Mouse (Mus musculus) heart, postnatal 25 days (tissue): ENCODE data around the gene Thbs3. TPM values are rescaled to one million over a fixed set of nuclear protein-coding genes. Genes with fewer than 3 reads are reported as not detected.
"Not testable (repeated sequence)": the region's sequence is repeated elsewhere in the genome, so short reads cannot be mapped to it uniquely, and the experiment has no call there.

Source experiments
- DNase-seq: peaks from one replicate; pipeline ENCODE4 v3.0.0; 2022; ENCODE audit warnings: low spot score
- intact Hi-C: fragments of 180-260 bp; cut with DNase I; formaldehyde crosslinking; loops from one replicate; pipeline ENCODE4 v1.15.1; 2025
- total RNA-seq, 2 experiments: library from RNA; stranded (reverse); gene quantifications; 2 replicates each; pipeline ENCODE4 v1.2.3; 2021

Gene Thbs3
- total RNA-seq, 2 experiments from 2014 or later, result 6.1 to 7.2 TPM

DNA sequence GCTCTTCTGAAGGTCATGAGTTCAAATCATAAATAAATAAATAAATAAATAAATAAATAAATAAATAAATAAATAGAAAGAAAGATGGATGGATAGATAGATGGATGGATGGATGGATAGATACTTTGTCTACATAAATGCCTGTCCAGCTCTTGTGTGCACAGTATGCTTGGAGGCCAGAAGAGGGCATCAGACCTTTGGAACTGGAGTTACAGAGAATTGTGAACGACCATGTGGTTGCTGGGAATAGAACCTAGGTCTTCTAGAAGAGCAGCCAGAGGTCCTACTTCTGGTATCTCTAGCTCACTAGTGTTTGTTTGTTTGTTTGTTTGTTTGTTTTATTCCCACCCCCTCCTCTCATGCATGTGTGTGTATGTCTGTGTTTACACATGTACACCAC is 21.6 kb upstream of the Thbs3 start:
- DNase-seq, result no peak
- intact Hi-C loops, result no loop called here

DNA sequence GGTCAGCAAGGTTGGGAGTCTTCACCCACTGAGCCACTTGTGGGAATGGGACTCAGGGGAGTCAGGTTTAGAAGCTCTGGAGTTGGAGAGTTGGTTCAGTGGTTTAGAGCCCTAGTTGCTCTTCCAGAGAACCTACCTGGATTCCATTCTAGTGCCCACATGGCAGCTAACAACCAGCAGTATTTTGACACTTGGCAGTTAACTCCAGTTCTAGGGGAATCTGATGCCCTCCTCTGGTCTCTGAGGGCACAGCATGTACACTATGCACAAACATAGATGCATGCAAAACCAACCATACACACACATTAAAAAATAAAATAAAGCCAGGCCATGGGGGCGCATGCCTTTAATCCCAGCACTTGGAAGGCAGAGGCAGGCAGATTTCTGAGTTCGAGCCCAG is 21.1 kb upstream of the Thbs3 start:
- intact Hi-C loops, result no loop called here
- DNase-seq, result no peak

DNA sequence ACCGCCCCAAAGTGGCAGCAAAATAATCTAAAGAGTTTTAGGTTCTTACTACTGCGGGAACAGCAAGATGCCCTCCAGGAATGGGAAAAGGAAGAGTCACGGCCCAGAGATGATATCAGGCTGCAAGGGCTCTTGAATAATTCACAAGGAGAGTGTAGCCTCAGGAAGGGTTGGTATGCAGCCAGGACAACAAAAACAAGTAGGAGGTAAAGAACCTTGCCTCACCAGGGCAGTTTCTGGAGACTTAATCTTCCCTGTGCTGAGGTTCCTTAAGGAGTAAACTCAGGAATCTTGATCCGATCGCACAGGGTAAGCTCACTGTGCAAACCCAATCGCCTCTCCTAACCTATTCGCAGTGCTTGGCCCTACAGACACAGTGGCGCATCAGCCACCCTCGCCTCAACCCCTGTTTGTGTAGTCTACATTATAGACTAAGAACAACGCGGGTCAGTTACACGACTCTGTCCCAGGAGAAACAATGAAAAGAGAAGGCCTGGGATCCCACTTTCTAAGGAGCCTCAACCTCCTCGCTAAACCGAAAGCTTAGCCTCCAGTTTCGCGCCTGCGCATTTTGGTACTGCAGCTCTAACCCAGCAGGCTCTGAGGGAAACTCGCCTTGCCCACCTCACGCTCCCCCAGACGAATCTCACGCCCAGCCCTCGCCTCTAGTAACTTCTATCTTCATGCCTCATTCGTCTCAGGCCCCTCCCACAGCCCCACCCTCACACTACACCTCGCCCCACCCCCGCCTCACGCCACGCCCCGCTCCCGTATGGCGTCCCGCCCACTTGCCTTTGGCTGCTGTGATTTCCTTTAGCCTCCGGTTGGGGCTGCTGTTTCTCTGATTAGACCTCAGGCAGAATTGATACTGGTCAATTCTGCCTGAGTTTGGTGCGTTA is 18.8 kb upstream of the Thbs3 start:
- peak; percentile 79 for DNase-seq
- intact Hi-C loops, result loop anchor here (2.0 kb wide), 1 partner anchor 19 kb away; the partner anchor contains the start of gene Thbs3

DNA sequence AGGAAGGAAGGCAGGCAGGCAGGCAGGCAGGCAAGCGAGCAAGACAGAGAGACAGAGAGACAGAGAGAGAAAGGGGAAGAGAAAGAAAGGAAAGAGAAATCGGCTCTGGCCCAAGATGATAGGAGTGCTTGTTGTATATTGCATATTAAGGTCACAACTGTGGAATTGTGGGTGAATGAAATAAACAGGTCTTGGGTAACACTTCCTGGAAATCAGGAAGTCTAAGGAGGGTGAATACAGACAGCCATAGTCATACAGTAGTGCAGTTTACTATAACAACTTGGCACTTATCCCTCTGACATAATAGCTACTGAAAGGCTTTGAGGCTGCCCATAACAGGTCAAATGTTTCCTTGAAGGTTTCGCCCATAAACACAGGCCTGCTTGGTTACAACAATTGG is 15.1 kb upstream of the Thbs3 start:
- intact Hi-C loops, result no loop called here
- DNase-seq, result no peak

DNA sequence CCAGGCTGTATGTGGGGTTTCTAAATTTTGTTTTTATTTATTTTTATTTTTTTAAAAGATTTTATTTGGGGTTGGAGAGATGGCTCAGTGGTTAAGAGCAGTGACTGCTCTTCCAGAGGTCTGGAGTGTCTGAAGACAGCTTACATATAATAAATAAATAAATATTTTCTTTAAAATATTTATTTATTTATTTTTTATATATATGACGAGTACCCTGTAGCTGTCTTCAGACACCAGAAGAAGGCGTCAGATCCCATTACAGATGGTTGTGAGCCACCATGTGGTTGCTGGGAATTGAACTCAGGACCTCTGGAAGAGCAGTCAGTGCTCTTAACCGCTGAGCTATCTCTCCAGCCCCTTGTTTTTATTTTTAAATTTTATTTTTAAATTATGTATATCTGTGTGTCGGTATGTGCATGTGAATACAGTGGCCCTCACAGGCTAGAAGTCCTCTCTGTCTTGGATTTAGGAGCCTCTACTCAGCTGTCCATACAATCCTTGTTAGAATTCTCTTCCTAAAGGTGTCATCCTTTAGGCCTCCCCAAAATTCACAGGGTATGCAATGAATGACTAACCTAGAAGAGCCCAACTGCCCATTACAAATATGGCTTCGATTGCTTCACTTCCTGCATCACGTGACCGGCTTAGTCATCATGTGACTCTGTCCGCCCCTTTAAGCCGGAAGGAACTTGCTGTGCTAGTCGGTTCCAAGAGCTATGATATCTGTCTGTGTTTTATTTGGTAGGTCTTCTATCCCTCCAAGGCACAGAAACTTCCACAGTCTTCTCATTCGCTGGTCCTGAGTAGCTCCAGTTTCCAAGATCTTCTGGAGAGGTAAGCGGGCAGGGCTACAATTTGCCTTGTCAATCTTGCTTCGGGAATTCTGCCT is 12.5 kb upstream of the Thbs3 start, which contains the start of gene Gba:
TSS of gene Gba (plus strand) at position 676 of the 889 bp plus-strand sequence.
- intact Hi-C loops, result no loop called here
- peak; percentile 61 for DNase-seq

DNA sequence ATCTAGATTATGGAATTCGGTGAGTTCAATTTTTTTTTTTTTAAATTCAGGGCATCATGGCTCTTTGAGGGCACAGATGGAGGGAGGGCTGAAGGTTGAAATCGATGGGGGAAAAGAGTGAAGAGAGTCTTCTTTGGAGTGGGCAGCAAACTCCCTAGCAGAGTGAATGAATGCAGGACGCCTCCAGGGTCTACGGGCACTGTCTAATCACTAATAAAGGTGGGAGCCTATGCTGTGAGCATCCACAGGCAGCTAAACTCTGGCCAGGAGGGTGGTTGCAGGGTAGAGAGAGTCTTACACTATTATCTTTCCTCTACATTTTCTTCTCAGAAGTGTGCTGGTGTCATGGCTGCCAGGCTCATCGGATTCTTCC is 11.9 kb upstream of the Thbs3 start:
- intact Hi-C loops, result no loop called here
- DNase-seq, result no peak

DNA sequence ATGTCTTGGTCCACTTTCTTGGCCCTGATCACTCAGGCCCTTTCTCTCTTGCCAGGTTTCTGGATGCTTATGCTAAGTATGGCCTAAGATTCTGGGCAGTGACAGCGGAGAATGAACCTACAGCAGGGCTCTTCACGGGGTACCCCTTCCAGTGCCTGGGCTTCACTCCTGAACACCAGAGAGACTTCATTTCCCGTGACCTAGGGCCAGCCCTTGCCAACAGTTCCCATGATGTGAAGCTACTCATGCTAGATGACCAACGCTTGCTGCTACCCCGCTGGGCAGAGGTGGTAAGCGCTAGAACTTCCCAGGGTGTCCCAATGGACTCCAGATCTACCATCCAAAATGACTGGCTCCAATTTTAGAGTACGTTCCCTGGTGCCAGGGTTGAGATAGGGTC is 8.9 kb upstream of the Thbs3 start:
- intact Hi-C loops, result no loop called here

DNA sequence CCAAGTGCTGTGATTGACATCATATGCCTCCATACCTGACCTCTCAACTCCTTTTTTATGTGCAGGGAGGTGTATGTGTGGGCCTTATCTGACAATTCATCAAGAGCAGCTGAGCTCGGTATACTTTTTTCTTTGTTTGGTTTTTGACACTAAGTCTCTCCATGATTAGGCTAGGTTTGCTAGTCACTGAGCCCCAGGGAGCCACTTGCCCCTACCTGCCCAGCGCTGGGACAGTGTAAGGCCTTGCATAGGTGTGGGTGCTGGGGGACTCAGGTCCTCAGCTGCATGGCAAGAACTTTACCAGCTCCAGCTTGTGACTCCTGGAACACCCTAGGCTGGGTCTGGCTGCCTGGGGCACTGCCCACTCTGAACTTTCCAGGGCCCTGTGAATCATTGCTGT is 8.3 kb upstream of the Thbs3 start:
- no peak for DNase-seq

More for the DNA sequence above, 8.9 kb upstream of the Thbs3 start:
- no peak for DNase-seq

DNA sequence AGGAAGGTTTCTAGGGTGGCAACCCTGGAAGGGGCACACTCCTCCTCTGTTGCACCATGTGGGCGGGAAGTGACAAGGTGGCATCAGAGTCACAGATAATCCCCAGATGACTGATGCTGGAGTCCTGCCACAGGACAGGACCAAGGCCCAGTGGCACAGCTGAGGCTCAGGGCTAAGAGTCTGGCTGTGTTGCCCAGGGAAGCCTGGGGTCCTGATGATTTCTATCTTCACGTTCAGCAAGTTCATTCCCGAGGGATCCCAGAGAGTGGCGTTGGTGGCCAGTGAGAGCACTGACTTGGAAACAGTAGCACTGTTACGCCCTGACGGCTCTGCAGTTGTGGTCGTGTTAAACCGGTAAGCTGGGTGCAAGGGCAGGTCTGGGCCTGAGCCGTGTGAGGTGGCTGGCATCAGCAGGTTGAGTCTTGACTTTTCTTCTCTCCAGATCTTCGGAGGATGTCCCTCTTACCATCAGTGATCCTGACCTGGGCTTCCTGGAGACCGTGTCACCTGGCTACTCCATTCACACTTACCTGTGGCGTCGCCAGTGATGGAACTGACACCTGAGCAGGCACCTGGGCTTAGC is 6.8 kb upstream of the Thbs3 start:
- intact Hi-C loops, result no loop called here
- DNase-seq, result no peak

More for the DNA sequence above, 8.3 kb upstream of the Thbs3 start:
- intact Hi-C loops, result no loop called here

DNA sequence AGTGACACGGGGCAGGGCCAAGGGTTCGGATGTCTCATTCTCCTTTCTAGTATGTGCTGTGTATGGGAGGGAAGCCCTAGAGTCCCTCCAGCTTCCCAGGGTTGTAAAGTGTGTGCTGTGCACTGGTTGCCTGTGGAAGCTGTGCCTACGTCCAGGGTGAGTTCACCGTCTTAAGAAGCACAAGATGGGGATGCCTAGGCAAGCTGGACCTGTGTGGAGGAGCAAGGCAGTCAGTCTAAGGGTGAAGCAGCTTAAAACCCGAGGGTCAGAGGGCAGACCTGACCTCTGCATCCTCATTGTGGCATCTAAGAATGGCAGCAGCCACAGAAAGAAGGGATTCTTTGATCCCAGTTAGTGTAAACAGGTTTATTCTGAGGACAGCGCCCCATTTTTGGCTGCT is 6.2 kb upstream of the Thbs3 start:
- intact Hi-C loops, result no loop called here
- no peak for DNase-seq

DNA sequence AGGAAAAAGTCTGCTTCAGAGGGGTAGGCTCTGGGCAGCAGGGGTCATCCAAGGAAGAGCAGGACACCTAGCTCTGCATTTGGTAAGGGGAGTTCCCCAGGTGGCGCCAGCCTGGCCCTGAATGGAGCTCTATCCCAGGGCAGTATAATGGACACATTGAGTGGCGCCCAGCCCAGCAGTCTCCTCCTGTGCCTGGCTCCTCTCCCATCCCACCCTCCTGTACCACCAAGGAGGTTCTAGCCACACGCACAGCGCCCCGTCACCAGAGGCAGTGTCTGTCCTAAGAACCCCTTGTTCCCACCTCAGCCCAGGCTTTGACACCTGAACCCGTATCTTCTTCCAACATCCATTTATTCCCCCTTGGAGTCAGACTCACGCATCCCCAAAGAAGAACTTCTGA is 5.2 kb upstream of the Thbs3 start:
- no peak for DNase-seq
- intact Hi-C loops, result no loop called here

DNA sequence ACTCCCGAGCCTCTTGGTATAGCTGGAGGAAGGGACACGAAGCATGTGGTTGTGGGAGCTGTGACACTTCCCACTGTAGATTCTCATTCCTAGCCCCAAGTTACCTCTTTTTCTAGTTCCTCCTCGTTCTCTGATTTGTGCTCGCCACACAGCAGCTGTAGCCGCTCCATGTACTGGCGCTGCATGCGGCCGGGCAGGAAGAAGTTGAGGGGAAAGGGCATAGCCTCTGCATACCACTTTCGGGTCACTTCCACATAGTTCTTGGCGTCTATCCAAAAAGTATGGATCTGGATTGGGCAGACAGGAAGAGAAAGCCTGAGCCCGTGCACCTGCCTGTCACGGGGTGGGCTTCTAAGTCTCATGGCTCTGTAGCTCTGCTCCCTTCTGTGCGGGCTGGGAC is 4.8 kb upstream of the Thbs3 start:
- intact Hi-C loops, result no loop called here
- no peak for DNase-seq

DNA sequence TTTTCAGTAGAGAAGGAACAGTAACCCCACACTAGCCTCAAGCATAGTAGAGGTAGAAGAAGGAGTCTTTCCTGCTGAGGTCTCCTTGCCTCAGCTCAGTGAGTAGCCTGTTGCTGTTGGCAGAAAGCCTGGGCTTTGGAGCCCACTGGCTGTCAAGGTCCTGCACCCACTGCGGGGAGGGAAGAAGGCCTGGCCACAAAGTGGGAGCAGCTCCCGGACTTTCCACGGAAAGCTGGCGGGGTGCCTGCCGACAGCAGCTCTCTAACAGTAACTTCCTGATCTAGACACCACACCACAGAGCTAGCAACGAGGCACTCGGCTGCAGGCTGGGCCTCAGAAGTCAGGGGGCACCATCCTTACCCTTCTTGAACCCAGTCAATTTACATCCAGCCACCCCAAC is 4.2 kb upstream of the Thbs3 start:
- DNase-seq, result no peak

DNA sequence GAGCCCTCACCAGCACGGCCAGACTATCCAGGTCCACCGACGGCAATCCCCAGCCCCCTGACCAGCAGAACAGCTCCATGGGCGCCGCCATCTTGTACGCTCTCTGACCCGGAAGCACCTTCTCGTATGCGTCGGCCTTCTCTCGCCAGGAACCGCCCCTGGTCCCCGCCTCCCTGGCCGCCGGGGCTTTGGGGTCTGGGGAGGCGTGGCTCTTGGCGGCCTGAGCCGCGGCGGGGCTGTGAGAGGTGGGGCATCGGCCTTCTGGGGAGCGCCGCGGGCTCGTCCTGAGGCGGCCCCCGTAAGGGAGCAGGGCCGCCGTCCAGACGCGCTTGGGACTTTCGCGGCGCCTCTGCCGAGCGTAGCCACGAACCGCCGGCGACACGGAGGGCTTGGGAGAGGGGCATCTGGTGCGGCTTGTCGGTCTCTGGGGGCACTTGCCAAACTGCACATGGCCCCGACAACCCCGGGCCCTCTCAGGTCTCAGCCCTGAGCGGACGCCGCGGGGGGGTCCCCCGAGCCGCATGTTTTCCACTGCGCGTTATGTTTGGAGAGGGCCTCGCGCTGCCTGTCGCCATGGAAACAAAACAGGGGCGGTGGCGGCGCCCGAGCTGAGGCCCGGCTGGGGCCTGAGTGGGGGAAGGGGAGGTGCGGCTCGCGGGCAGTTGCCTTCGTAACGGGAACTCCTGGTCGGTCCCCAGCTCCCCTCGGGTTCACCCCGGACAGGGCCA is 1.0 kb upstream of the Thbs3 start:
- intact Hi-C loops, result loop anchor here (2.0 kb wide), 1 partner anchor 17 kb away; no protein-coding TSS in a partner anchor

More for the DNA sequence above, 4.2 kb upstream of the Thbs3 start:
- intact Hi-C loops, result no loop called here

DNA sequence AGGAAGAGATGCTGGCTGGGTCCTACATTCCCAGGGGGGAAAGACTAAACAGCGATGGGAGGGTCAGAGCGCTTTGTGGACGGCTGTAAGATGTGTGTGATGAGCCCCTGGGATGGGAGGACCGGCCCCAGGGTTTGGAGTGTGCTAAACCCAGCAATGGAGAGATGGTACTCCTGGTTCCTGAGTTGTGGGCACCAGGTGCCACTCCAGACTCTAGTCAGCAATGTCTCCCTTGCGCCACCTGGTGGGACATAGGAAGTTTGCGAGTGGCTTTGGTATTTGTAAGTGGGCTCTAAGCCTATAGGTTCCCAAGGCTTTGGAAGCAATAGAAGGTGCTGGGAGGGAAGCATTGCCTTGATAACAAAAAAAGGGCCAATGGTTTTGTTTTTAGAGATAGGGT is 873 bp downstream of the Thbs3 start:
- intact Hi-C loops, result loop anchor here (2.0 kb wide), 3 partner anchors 19 to 125 kb away; no protein-coding TSS in a partner anchor
- peak; percentile 61 for DNase-seq

More for the DNA sequence above, 1.0 kb upstream of the Thbs3 start:
- DNase-seq, result peak; percentile 92

DNA sequence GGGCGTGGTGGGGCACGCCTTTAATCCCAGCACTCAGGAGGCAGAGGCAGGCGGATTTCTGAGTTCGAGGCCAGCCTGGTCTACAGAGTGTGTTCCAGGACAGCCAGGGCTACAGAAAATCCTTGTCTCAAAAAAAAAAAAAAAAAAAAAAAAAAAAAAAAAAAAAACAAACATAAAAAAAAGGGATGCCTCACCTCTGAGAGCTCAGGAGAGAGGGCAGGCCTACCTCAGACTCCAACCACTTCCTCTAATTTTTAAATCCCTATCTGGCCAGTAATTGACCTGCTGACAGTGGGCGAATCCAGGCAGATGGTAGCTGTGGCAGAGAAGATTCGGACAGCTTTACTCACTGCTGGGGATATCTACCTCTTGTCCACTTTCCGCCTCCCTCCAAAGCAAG is 1.4 kb downstream of the Thbs3 start:
- intact Hi-C loops, result loop anchor here (2.0 kb wide), 2 partner anchors 102 to 126 kb away; no protein-coding TSS in a partner anchor

DNA sequence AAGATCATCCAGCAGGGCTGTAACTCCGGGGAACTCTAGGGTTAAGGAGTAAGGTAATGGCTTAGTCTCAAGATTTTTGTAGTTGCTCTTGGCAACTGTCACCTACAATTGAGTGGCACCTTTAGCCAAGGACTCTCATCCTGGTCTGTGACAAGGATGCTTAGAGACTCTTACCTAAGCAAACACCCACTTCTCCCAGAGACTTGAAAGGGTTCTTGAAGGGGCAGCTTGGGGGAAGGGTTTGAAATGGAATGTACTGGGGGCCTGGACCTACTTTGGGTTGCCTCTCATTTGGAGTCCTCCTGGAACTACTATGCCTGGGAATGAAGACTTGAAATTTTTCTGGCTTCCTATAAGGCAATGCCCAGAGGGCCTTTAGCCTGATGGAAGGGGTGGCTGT is 3.3 kb downstream of the Thbs3 start:
- DNase-seq, result no peak
- intact Hi-C loops, result no loop called here

More for the DNA sequence above, 1.4 kb downstream of the Thbs3 start:
- not testable (repeated sequence) for DNase-seq

DNA sequence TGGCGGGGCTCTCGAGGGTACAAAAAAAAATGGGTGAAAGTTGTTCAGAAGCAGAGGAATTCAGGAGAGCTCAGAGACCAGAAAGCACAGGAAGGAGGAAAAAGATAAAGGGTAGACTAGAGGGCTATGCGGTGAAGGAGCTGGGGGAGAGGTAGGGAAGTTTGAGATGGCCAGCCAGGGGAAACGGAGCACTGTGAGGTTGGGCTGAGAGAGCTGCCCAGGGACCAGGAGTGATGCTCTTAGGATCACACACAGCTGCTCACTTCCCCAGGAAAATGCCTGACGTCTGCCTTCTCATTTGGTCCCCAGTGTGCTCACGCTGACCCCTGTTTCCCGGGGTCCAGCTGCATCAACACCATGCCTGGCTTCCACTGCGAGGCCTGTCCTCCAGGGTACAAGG is 4.6 kb downstream of the Thbs3 start:
- intact Hi-C loops, result no loop called here
- DNase-seq, result no peak

DNA sequence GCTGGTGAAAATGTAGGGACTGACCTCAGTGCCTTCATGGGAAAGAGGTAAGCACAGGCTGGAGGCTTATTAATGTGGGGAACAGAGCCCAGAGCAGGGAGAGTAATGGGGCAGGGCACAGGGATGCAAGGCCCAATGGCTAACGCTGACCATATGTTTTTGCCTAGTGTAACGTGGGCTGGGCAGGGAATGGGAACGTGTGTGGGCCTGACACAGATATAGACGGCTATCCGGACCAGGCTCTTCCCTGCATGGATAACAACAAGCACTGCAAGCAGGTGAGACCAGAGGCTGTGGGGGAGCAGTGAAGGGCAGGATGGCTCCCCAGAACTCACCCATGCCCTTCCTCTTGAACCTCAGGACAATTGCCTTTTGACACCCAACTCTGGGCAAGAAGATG is 6.2 kb downstream of the Thbs3 start:
- intact Hi-C loops, result no loop called here
- DNase-seq, result no peak

DNA sequence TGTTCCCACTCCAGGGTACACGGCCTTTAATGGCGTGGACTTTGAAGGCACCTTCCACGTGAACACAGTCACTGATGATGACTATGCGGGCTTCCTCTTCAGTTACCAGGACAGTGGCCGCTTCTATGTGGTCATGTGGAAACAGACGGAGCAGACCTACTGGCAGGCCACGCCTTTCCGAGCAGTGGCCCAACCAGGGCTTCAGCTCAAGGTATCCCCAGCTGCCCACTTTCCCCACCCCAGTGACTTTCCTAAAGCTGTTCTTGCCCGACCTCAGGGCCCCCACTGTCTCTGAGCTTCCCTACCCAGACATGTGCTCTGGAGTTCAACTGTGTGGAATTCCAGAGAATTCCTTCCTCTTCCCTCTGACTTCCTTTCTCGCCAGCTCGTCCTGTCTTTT is 9.8 kb downstream of the Thbs3 start:
- DNase-seq, result no peak
- intact Hi-C loops, result no loop called here
